Mouse (Mus musculus): ENCODE results near the gene Rpl3.

GRCm38 (mm10) chr15:80099477-80099876, 7.8 kb upstream of the Rpl3 start:
- no peak for TF ChIP-seq POLR2A (IDR thresholded peaks at IDR 0.05; ENCODE audit: insufficient read depth, low read length)
- TF ChIP-seq CTCF (IDR thresholded peaks at IDR 0.05; ENCODE audit: low read depth, low read length): no peak

Measured in ES-Bruce4 (cell line).